Mouse (Mus musculus) ES-E14 (cell line): ENCODE results near the gene Hs3st3b1. TPM values are rescaled to one million over a fixed set of nuclear protein-coding genes. Genes with fewer than 3 reads are reported as not detected.

Experiments used
- DNase-seq: peaks from one replicate; pipeline ENCODE4 v3.0.0-alpha.2; 2013; ENCODE audit warnings: low read depth, low spot score
- H3K27ac ChIP-seq: 2 replicates; pipeline ENCODE4 v1.5.1; 2012; ENCODE audit warnings: low read depth, mild to moderate bottlenecking, low read length, moderate library complexity, mixed read lengths; ENCODE audit not compliant: poor library complexity, insufficient read depth, severe bottlenecking
- H3K36me3 ChIP-seq: 2 replicates; pipeline ENCODE4 v1.6.1; 2012; ENCODE audit warnings: mild to moderate bottlenecking, low read length, moderate library complexity, mixed read lengths; ENCODE audit not compliant: control insufficient read depth, poor library complexity, insufficient read depth, severe bottlenecking
- H3K4me1 ChIP-seq, 2 experiments: fragments of 150-350 bp in 1 of 2; sonication (generic) in 1 of 2; 2 replicates each; pipeline ENCODE4 v1.6.1; 2012; ENCODE audit warnings: low read length in 2 of 2, mild to moderate bottlenecking in 1 of 2, mixed read lengths in 1 of 2; ENCODE audit not compliant: control insufficient read depth in 2 of 2, insufficient read depth in 2 of 2, poor library complexity in 1 of 2
- H3K4me3 ChIP-seq, 2 experiments: fragments of 150-350 bp in 1 of 2; sonication (generic) in 1 of 2; 2 replicates each; pipeline ENCODE4 v1.5.1; 2012; ENCODE audit warnings: low read length in 2 of 2, low read depth in 1 of 2, mild to moderate bottlenecking in 1 of 2, mixed read lengths in 1 of 2; ENCODE audit not compliant: insufficient read depth in 1 of 2, poor library complexity in 1 of 2, severe bottlenecking in 1 of 2
- H3K9ac ChIP-seq: 2 replicates; pipeline ENCODE4 v1.6.1; 2012; ENCODE audit warnings: low read depth, mild to moderate bottlenecking, low read length, mixed read lengths; ENCODE audit not compliant: poor library complexity, insufficient read depth, severe bottlenecking
- H3K9me3 ChIP-seq: fragments of 150-350 bp; sonication (generic); 2 replicates; pipeline ENCODE4 v1.6.1; 2012; ENCODE audit warnings: low read depth, mild to moderate bottlenecking, low read length; ENCODE audit not compliant: control insufficient read depth, insufficient read depth
- CHD2 ChIP-seq: IDR thresholded peaks from 2 replicates; pipeline ENCODE4 v1.6.1; 2014; ENCODE audit warnings: mild to moderate bottlenecking, low read depth, low read length, inconsistent platforms
- HCFC1 ChIP-seq: IDR thresholded peaks from 2 replicates; pipeline ENCODE4 v1.6.1; 2012; ENCODE audit warnings: low read length, inconsistent platforms, borderline replicate concordance; ENCODE audit not compliant: insufficient read depth
- MAFK ChIP-seq: IDR thresholded peaks from 2 replicates; pipeline ENCODE4 v1.6.1; 2014; ENCODE audit warnings: mild to moderate bottlenecking, low read depth, low read length, inconsistent platforms; ENCODE audit not compliant: insufficient read depth
- ZC3H11A ChIP-seq: IDR thresholded peaks from 2 replicates; pipeline ENCODE4 v1.6.1; 2012; ENCODE audit warnings: low read depth, mild to moderate bottlenecking, inconsistent platforms, low read length, borderline replicate concordance
- ZNF384 ChIP-seq: IDR thresholded peaks from 2 replicates; pipeline ENCODE4 v1.6.1; 2012; ENCODE audit warnings: low read depth, low read length, inconsistent platforms
- in situ Hi-C, 2 experiments: fragments of 600-800 bp; cut with MboI; formaldehyde crosslinking; loops; one replicate each; pipeline ENCODE4 v1.15.1; 2025; ENCODE audit warnings: low sequenced_read_pairs in 2 of 2, inconsistent platforms in 1 of 2; ENCODE audit not compliant: unreplicated experiment in 2 of 2
- total RNA-seq: library from RNA; depleted of rRNA; stranded (reverse); fragments of 300-350 nt; gene quantifications from 2 replicates; pipeline ENCODE4 v1.2.3, GENCODE M21; 2012

Gene Hs3st3b1
- total RNA-seq, 1 experiment: 4.4 TPM

DNA sequence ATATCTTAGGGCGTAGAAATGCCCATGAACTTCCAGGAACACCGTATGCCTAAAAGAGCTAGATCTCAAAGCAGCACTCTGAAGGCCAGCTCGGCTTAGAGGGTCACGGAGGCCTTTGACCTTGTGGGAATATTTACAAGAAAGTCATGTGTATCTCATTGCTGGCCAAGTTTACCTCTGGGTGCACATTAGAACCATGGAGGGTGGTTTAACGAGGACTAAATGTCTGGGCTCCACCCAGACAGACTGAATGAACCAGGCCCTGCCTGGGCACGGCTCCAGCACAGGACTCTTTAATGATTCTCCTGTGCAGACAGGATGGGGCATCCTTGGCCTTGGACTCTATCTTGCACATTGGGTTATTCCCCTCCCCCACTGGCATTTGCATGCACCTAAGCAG is 27.9 kb downstream of the Hs3st3b1 start:
- Histone ChIP-seq H3K9ac (no peak overlapping the region), H3K27ac (no peak overlapping the region), H3K4me1 (peaks cover 4 to 13% of the 10 kb centered on the region in 2 experiments), H3K36me3 (no peaks in the 10 kb centered on the region), H3K9me3 (no peaks in the 10 kb centered on the region), H3K4me3 (no peak overlapping the region)
- in situ Hi-C loops: no loop called here
- DNase-seq: no peak
- no peak for TF ChIP-seq HCFC1
- TF ChIP-seq CHD2: no peak
- no peak for TF ChIP-seq MAFK
- no peak for TF ChIP-seq ZNF384
- no peak for TF ChIP-seq ZC3H11A

DNA sequence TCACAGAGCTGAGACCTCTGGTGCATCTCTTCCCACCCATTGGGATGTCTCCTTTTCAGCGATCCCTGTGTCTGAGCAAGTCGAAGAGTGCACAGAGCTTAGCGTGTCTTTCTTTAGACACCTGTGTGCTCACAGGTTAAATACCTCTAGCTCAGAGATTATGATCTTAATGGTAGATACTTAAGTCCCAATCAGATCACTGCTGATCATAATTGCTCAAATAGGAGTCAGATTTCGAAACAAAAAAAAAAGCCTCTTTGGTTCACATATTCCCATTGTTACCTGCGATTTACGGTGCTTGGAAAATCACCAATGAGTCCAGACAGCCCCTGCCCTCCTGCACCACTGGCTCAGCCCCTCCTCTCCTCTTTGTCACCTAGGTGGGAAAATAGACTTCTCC is 28.5 kb downstream of the Hs3st3b1 start:
- Histone ChIP-seq H3K9me3 (no peaks in the 10 kb centered on the region), H3K9ac (no peak overlapping the region), H3K4me1 (peaks cover 3 to 8% of the 10 kb centered on the region in 2 experiments; a peak in 2 of 4 replicates), H3K36me3 (peaks cover under 1% of the 10 kb centered on the region; the same call in 1 of the 2 replicates), H3K4me3 (no peak overlapping the region), H3K27ac (no peak overlapping the region)
- no peak for TF ChIP-seq MAFK
- TF ChIP-seq HCFC1: no peak
- TF ChIP-seq CHD2: no peak
- TF ChIP-seq ZNF384: no peak
- no peak for TF ChIP-seq ZC3H11A
- no peak for DNase-seq
- in situ Hi-C loops: no loop called here

DNA sequence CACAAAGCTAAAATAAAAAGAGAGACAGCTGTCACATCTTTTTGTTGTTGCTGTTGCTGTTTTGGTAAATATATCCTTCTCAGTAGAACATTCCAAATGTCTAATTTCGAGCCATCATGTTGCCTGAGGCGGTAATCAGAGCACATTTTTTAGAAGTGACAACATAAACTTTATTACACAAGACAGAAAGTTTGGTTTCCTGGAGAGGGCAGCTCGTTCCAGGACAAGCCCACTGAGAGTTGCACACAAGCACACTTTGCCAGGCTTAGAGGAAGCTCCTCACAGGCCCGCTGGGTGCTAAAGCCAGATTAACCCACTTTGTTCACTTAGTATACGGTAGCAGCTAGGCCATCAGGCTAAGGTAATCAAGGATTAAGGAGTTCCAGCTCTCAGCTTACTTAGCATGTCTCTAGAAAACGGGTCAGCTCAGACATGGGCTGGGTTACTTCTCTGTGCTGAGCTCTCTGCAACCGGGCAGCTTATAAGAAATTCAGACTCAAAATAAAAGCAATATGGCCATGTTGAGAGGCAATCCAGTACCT is 30.5 kb downstream of the Hs3st3b1 start:
- H3K4me3 ChIP-seq: no peak overlapping the region
- no peak overlapping the region for H3K27ac ChIP-seq
- in situ Hi-C loops: no loop called here
- no peak overlapping the region for H3K9ac ChIP-seq
- TF ChIP-seq HCFC1 (no peak), ZC3H11A (no peak), MAFK (no peak), ZNF384 (no peak), CHD2 (no peak)
- peaks cover 6% of the 10 kb centered on the region; the same call in 1 of the 2 replicates for H3K36me3 ChIP-seq
- DNase-seq: no peak
- peaks cover 3 to 4% of the 10 kb centered on the region in 2 experiments; a peak in 2 of 4 replicates for H3K4me1 ChIP-seq
- H3K9me3 ChIP-seq: no peaks in the 10 kb centered on the region

DNA sequence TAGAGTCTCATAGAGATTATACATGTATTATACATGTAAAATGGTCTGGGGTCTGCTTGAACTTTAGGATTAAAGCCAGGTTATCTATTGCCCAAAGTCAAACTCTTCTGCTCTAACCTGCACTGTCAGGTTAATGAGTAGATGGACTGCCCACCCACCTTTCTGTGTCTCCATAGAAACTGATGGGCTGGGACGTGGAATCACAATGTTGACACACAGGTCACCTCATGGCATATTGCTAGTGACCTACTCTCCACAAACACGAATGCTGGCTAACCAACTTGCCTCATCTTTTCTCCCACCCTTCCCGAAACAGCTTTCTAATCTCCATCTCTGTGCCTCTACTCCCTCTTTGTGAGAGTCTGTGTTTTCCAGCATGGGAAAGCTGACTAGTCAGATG is 38.7 kb downstream of the Hs3st3b1 start:
- H3K4me1 ChIP-seq: no peaks in the 10 kb centered on the region
- peaks cover 4% of the 10 kb centered on the region; the same call in 1 of the 2 replicates for H3K36me3 ChIP-seq
- no peaks in the 10 kb centered on the region for H3K9me3 ChIP-seq
- TF ChIP-seq MAFK (no peak), CHD2 (no peak)
- H3K27ac ChIP-seq: no peak overlapping the region
- no peak overlapping the region for H3K4me3 ChIP-seq
- in situ Hi-C loops: no loop called here
- H3K9ac ChIP-seq: no peak overlapping the region
- no peak for DNase-seq

DNA sequence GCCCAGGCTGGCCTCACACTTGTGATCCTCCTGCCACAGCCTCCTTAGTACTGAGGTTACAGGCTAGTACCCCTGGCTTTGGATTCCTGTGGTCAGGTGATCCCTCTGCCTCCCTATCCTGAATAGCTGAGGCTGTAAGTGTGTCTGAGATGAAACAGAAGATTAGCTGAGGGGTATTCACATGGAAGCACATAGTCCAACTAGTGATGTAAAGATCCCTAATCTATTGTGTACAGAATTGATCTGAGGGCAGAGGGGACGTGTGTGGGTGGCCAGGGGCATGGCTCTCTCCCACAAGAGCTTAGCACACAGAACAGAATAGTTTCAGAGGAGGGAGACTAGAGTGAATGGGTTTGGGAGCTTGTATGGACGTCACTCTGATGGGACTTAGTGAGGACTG is 41.8 kb downstream of the Hs3st3b1 start:
- no peak for TF ChIP-seq CHD2
- no peak for TF ChIP-seq ZC3H11A
- no peak for TF ChIP-seq HCFC1
- TF ChIP-seq MAFK: no peak
- TF ChIP-seq ZNF384: no peak
- H3K4me3 ChIP-seq: no peak overlapping the region
- no peak for DNase-seq
- no peak overlapping the region for H3K27ac ChIP-seq
- no peak overlapping the region for H3K9ac ChIP-seq
- in situ Hi-C loops: no loop called here
- no peaks in the 10 kb centered on the region for H3K36me3 ChIP-seq
- H3K9me3 ChIP-seq: no peaks in the 10 kb centered on the region
- no peaks in the 10 kb centered on the region for H3K4me1 ChIP-seq
